Mouse (Mus musculus): Measurements from ENCODE around the gene Tmem95. TPM values are rescaled to one million over a fixed set of nuclear protein-coding genes. Genes with fewer than 3 reads are reported as not detected.
A peak's percentile ranks its signal among the peaks of the same experiment; 100 is the strongest.
"Not testable (repeated sequence)": the region's sequence is repeated elsewhere in the genome, so short reads cannot be mapped to it uniquely, and the experiment has no call there.

Tmem95 gene
- polyA plus RNA-seq, 1 experiment from 2014 or later: not detected

- WGBS (ENCODE audit: insufficient replicate concordance): 63% methylated on average over 5 of the region's 5 CpGs
- Histone ChIP-seq H3K27ac (ENCODE audit: low read length) (peak overlapping the region; percentile 99), H3K4me2 (ENCODE audit: low read depth, low read length) (peak overlapping the region; percentile 90), H3K9me3 (replicated peaks; ENCODE audit: control insufficient read depth, low read length) (no peaks in the 10 kb centered on the region), H3K4me3 (ENCODE audit: low read depth, low read length) (peak overlapping the region; percentile 1; the same call in 1 of the 2 replicates), H3K27me3 (ENCODE audit: control insufficient read depth, insufficient read depth, low read depth, low read length) (no peaks in the 10 kb centered on the region), H3K4me1 (ENCODE audit: control insufficient read depth, low read depth, low read length) (peaks cover 60% of the 10 kb centered on the region), H3K36me3 (ENCODE audit: control insufficient read depth, insufficient read depth) (peaks cover 38% of the 10 kb centered on the region), H3K9ac (ENCODE audit: low read depth, low read length) (peak overlapping the region; percentile 24; the same call in 1 of the 2 replicates)
- no peak for ATAC-seq (ENCODE audit: low read depth)
Measured at GRCm38 (mm10) chr11:69918118-69918517, 40.3 kb upstream of the Tmem95 start.

DNA sequence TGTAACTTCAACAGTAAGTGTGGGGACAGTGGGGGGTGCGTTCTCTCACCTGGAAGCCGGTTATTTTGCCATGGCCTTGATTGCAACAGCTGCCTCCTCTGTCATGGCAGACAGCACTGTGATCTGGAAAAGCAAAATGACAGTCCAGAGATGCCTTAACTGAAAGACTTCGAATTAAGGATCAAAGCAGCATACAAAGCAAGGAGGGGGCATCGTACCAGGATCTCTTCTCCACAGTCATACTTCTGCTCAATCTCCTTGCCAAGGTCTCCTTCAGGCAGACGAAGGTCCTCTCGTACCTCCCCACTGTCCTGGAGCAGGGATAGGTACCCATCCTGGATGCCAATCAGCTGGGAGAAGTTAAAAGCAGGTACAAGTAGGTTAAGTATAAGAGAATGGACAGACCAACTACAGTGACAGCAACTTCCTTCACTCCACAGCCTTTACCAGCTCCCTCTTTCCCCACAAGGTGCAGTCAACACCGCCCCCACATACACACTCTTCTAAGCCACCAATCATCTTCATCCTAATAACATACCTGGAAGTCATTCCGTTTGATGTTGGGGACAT, 39.6 kb upstream of the Tmem95 start:
- H3K4me2 ChIP-seq (ENCODE audit: low read depth, low read length): peak overlapping the region; percentile 96
- H3K27me3 ChIP-seq (ENCODE audit: control insufficient read depth, insufficient read depth, low read depth, low read length): no peaks in the 10 kb centered on the region
- peak overlapping the region; percentile 10 for H3K4me3 ChIP-seq (ENCODE audit: low read depth, low read length)
- peaks cover 54% of the 10 kb centered on the region for H3K4me1 ChIP-seq (ENCODE audit: control insufficient read depth, low read depth, low read length)
- H3K27ac ChIP-seq (ENCODE audit: low read length): peak overlapping the region; percentile 99
- peaks cover 40% of the 10 kb centered on the region for H3K36me3 ChIP-seq (ENCODE audit: control insufficient read depth, insufficient read depth)
- no peaks in the 10 kb centered on the region for H3K9me3 ChIP-seq (replicated peaks; ENCODE audit: control insufficient read depth, low read length)
- ATAC-seq (ENCODE audit: low read depth): no peak
- H3K9ac ChIP-seq (ENCODE audit: low read depth, low read length): peak overlapping the region; percentile 69
- WGBS (ENCODE audit: insufficient replicate concordance): 64% methylated on average over 8 of the region's 8 CpGs

GRCm38 (mm10) chr11:69916652-69917378, 39.0 kb upstream of the Tmem95 start:
- Histone ChIP-seq H3K4me2 (ENCODE audit: low read depth, low read length) (peak overlapping the region; percentile 96), H3K9ac (ENCODE audit: low read depth, low read length) (peak overlapping the region; percentile 69), H3K27ac (ENCODE audit: low read length) (peak overlapping the region; percentile 99), H3K36me3 (ENCODE audit: control insufficient read depth, insufficient read depth) (peaks cover 46% of the 10 kb centered on the region), H3K4me3 (ENCODE audit: low read depth, low read length) (peak overlapping the region; percentile 93), H3K4me1 (ENCODE audit: control insufficient read depth, low read depth, low read length) (peaks cover 52% of the 10 kb centered on the region)
- WGBS (ENCODE audit: insufficient replicate concordance): 35% methylated on average over 7 of the region's 7 CpGs
- H3K27me3 ChIP-seq (ENCODE audit: control insufficient read depth, insufficient read depth, low read depth, low read length); H3K9me3 ChIP-seq (replicated peaks; ENCODE audit: control insufficient read depth, low read length); ATAC-seq (ENCODE audit: low read depth): not testable (repeated sequence)

DNA sequence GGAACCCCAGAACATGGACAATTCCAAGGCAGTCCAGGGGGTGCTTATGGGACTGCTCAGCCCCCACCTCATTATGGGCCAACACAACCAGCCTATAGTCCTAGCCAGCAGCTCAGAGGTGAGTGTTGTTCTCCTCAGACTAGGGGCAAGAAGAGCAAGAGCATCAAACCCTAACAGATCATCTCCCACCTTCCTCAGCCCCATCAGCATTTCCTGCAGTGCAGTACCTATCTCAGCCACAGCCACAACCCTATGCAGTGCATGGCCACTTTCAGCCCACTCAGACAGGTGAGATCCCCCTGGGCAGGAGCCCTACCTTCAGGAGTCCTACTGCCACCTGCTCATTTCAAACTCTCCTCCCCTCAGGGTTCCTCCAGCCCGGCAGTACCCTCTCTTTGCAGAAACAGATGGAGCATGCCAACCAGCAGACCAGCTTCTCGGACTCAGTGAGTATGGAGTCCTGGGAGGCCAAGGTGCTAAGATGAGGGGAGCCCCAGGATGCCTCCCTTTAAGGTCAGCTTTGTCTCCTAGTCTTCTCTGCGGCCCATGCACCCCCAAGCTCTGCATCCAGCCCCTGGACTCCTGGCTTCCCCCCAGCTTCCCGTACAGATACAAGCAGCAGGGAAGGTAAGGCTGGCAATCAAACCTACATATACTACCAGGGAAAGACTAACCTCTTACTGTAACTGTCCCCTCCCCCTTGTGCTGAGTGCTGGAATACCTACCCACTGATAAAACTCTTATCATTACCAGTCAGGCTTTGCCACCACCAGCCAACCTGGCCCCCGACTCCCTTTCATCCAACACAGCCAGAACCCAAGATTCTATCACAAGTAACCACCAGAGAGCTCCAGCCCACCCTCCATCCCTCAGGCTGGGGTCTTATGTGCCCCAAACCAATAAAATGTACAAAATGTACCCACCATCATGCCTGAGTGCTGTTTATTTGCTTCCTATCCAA, 38.1 kb upstream of the Tmem95 start:
- H3K4me2 ChIP-seq (ENCODE audit: low read depth, low read length): peak overlapping the region; percentile 96
- peak overlapping the region; percentile 93 for H3K4me3 ChIP-seq (ENCODE audit: low read depth, low read length)
- peaks cover 54% of the 10 kb centered on the region for H3K36me3 ChIP-seq (ENCODE audit: control insufficient read depth, insufficient read depth)
- peaks cover 52% of the 10 kb centered on the region for H3K4me1 ChIP-seq (ENCODE audit: control insufficient read depth, low read depth, low read length)
- peak overlapping the region; percentile 99 for H3K27ac ChIP-seq (ENCODE audit: low read length)
- WGBS (ENCODE audit: insufficient replicate concordance): 21% methylated on average over 5 of the region's 5 CpGs
- no peaks in the 10 kb centered on the region for H3K27me3 ChIP-seq (ENCODE audit: control insufficient read depth, insufficient read depth, low read depth, low read length)
- H3K9me3 ChIP-seq (replicated peaks; ENCODE audit: control insufficient read depth, low read length): no peaks in the 10 kb centered on the region
- peak overlapping the region; percentile 94 for H3K9ac ChIP-seq (ENCODE audit: low read depth, low read length)
- peak; percentile 64 for ATAC-seq (ENCODE audit: low read depth)

- H3K27me3 ChIP-seq (ENCODE audit: control insufficient read depth, insufficient read depth, low read depth, low read length): no peaks in the 10 kb centered on the region
- H3K27ac ChIP-seq (ENCODE audit: low read length): peak overlapping the region; percentile 99
- H3K9me3 ChIP-seq (replicated peaks; ENCODE audit: control insufficient read depth, low read length): no peaks in the 10 kb centered on the region
- no peak for ATAC-seq (ENCODE audit: low read depth)
- WGBS (ENCODE audit: insufficient replicate concordance): 24% methylated on average over 9 of the region's 9 CpGs
- peak overlapping the region; percentile 94 for H3K9ac ChIP-seq (ENCODE audit: low read depth, low read length)
- peaks cover 59% of the 10 kb centered on the region for H3K36me3 ChIP-seq (ENCODE audit: control insufficient read depth, insufficient read depth)
- peak overlapping the region; percentile 93 for H3K4me3 ChIP-seq (ENCODE audit: low read depth, low read length)
- peak overlapping the region; percentile 96 for H3K4me2 ChIP-seq (ENCODE audit: low read depth, low read length)
- peaks cover 52% of the 10 kb centered on the region for H3K4me1 ChIP-seq (ENCODE audit: control insufficient read depth, low read depth, low read length)
Measured at GRCm38 (mm10) chr11:69914917-69915430, 37.2 kb upstream of the Tmem95 start.

- H3K36me3 ChIP-seq (ENCODE audit: control insufficient read depth, insufficient read depth): peaks cover 62% of the 10 kb centered on the region
- H3K9ac ChIP-seq (ENCODE audit: low read depth, low read length): peak overlapping the region; percentile 94
- no peaks in the 10 kb centered on the region for H3K9me3 ChIP-seq (replicated peaks; ENCODE audit: control insufficient read depth, low read length)
- ATAC-seq (ENCODE audit: low read depth): peak; percentile 8
- peak overlapping the region; percentile 96 for H3K4me2 ChIP-seq (ENCODE audit: low read depth, low read length)
- H3K4me1 ChIP-seq (ENCODE audit: control insufficient read depth, low read depth, low read length): peaks cover 50% of the 10 kb centered on the region
- 1% methylated on average over 17 of the region's 17 CpGs for WGBS (ENCODE audit: insufficient replicate concordance)
- peak overlapping the region; percentile 93 for H3K4me3 ChIP-seq (ENCODE audit: low read depth, low read length)
- no peaks in the 10 kb centered on the region for H3K27me3 ChIP-seq (ENCODE audit: control insufficient read depth, insufficient read depth, low read depth, low read length)
- H3K27ac ChIP-seq (ENCODE audit: low read length): peak overlapping the region; percentile 99
Measured at GRCm38 (mm10) chr11:69914372-69914764, 36.5 kb upstream of the Tmem95 start.

DNA sequence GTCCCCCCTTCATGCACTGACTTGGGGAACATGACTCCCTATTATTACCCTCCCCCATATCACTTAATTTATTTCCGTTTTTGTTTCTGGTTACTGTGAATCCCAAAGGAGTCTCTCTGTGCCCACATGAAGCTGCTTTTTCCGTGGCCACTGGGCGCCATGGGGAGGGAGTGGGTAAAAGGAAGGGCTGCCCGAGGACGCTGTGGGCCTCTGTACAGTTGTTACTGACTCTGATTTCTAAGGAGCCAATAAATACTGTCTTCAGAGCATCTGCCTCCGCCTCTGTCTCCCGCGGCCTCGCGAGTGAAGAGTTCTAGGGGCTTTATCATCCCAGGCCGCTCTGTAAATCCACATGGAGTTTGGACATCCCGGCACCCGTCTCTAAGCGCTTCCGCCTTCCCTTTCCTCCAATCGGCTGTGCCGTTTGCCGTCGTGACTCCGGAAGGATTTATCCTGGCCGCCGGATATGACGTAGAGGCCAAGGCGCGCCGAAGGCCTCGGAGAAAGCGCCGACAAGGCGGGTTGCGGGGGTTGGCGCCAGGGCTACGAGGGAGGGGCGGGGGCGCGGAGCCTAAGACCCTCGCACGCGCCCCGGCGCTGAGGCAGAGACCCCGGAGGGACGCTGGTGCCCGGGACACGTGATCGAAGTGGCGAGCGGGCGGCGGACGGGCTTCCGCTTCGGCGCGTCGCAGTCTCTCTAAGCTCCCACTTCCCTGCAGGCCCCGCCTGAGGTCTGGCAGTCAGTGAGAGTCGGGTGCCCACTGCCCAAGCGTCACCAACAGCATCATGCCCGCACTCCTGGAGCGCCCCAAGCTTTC, 35.9 kb upstream of the Tmem95 start, which contains the start of gene Gps2:
TSS of gene Gps2 (plus strand) at position 335 of the 818 bp plus-strand sequence.
- H3K9me3 ChIP-seq (replicated peaks; ENCODE audit: control insufficient read depth, low read length): no peaks in the 10 kb centered on the region
- peak; percentile 75 for ATAC-seq (ENCODE audit: low read depth)
- WGBS (ENCODE audit: insufficient replicate concordance): 2% methylated on average over 61 of the region's 61 CpGs
- H3K4me2 ChIP-seq (ENCODE audit: low read depth, low read length): peak within 1 kb of the TSS; percentile 96
- H3K9ac ChIP-seq (ENCODE audit: low read depth, low read length): peak within 1 kb of the TSS; percentile 94
- peaks cover 65% of the 10 kb centered on the region for H3K36me3 ChIP-seq (ENCODE audit: control insufficient read depth, insufficient read depth)
- H3K27me3 ChIP-seq (ENCODE audit: control insufficient read depth, insufficient read depth, low read depth, low read length): no peaks in the 10 kb centered on the region
- H3K4me3 ChIP-seq (ENCODE audit: low read depth, low read length): peak within 1 kb of the TSS; percentile 93
- peak within 1 kb of the TSS; percentile 99 for H3K27ac ChIP-seq (ENCODE audit: low read length)
- H3K4me1 ChIP-seq (ENCODE audit: control insufficient read depth, low read depth, low read length): peaks cover 44% of the 10 kb centered on the region
